Mouse (Mus musculus) lung, embryonic 14.5 days (tissue): ENCODE results near the gene 4930505A04Rik. TPM values are rescaled to one million over a fixed set of nuclear protein-coding genes. Genes with fewer than 3 reads are reported as not detected.

ENCODE experiments used
- ATAC-seq: fragments of 200-750 bp; cut with Nextera tagmentation; 2 replicates; pipeline ENCODE4 v1.8.0; 2017; ENCODE audit warnings: mild to moderate bottlenecking, moderate TSS enrichment, moderate library complexity; ENCODE audit not compliant: insufficient read depth
- DNase-seq: peaks from one replicate; pipeline ENCODE4 v3.0.0-alpha.2; 2015
- H3K27ac ChIP-seq: fragments of 300-500 bp; sonication (generic); 2 replicates; pipeline ENCODE4 v1.5.1; 2014; ENCODE audit warnings: low read depth, mild to moderate bottlenecking, moderate library complexity
- H3K27me3 ChIP-seq: fragments of 300-500 bp; sonication (generic); 2 replicates; pipeline ENCODE4 v1.6.1; 2014; ENCODE audit warnings: low read length, control low read depth; ENCODE audit not compliant: insufficient read depth
- H3K36me3 ChIP-seq: fragments of 300-500 bp; sonication (generic); 2 replicates; pipeline ENCODE4 v1.6.1; 2014; ENCODE audit warnings: control low read depth; ENCODE audit not compliant: insufficient read depth
- H3K4me1 ChIP-seq: fragments of 300-500 bp; sonication (generic); 2 replicates; pipeline ENCODE4 v1.6.1; 2014; ENCODE audit warnings: antibody characterized with exemption, control low read depth; ENCODE audit not compliant: insufficient read depth
- H3K4me2 ChIP-seq: fragments of 300-500 bp; sonication (generic); 2 replicates; pipeline ENCODE4 v1.6.1; 2014; ENCODE audit warnings: mild to moderate bottlenecking
- H3K4me3 ChIP-seq: fragments of 300-500 bp; sonication (generic); 2 replicates; pipeline ENCODE4 v1.5.1; 2014; ENCODE audit warnings: low read depth, low read length
- H3K9ac ChIP-seq: fragments of 300-500 bp; sonication (generic); 2 replicates; pipeline ENCODE4 v1.6.1; 2014
- H3K9me3 ChIP-seq: fragments of 300-500 bp; sonication (generic); 2 replicates; pipeline ENCODE4 v1.6.1; 2016; ENCODE audit warnings: low read depth, low read length, control low read depth
- CTCF ChIP-seq: IDR thresholded peaks from 2 replicates; pipeline ENCODE4 v1.5.1; 2016; ENCODE audit warnings: antibody characterized with exemption, low read depth
- WGBS: fragments of 180-500 bp; shearing (Covaris S2); extraction: QIAGEN DNeasy Blood & Tissue Kit; methylation state at CpG from one replicate; pipeline ENCODE4 v1.1.7; 2014; 5-methylcytosine and 5-hydroxymethylcytosine counted together
- polyA plus RNA-seq: library from polyadenylated mRNA; unstranded; fragments of >200 nt; fragmentation: Nextera tagmentation; extraction: Ambion mirVana; gene quantifications from 2 replicates; pipeline ENCODE4 v1.2.1, GENCODE M21; 2014

Gene 4930505A04Rik
- 0.22 TPM in 1 of 2 replicates, not detected in the other for polyA plus RNA-seq

DNA sequence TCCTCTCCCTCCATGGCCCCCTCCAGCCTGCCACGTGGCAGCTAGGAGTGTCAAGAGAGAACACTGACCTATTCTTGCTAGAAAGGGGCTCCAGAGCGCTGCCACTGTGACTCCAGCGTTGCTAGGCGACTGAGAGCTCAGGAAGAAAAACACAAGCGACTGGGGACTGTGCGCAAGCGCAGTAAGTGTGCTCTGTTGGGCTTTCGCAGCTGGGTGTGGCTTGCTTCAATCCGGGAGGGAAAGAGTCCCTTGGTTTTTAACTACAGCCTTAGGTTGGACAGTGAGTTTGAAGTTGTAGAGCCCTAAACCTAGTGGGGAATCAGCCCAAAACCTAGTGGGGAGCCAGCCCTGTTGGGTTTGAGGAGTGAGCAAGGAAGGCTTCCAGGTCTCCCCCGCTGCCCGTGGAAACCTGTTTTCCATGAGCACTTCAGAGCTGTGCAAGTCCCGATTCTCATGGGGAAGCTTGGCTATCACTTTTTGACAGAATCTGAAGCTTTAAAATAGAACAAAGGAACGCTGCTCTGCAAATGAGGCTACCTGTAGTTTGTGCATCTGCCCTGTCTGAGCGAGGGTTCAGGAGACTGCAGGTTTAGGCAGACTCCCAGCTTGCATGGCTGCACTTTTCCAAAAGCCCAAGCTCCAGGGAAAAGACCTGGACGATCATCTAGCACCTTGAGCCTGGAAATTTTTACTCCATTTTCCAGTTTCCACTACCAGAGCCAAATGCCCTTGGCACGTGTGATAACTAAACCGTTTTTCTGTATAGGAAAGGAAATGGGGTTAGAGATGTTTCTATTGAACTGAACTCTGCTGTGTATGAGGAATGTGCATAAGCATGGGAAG is at the start of gene 4930505A04Rik:
Gene 4930505A04Rik, minus strand, starts transcription at position 77 of the 843 bp plus-strand sequence.
- Histone ChIP-seq H3K9ac (peak within 1 kb of the TSS; percentile 59), H3K4me2 (peak within 1 kb of the TSS; percentile 82), H3K4me1 (0 out of 2 replicates have a peak, but pooled peaks cover 5% of the 10 kb centered on the region), H3K36me3 (no peaks in the 10 kb centered on the region), H3K27ac (peak within 1 kb of the TSS; percentile 86), H3K9me3 (no peaks in the 10 kb centered on the region), H3K4me3 (peak within 1 kb of the TSS; percentile 44), H3K27me3 (no peaks in the 10 kb centered on the region)
- TF ChIP-seq CTCF, result no peak
- ATAC-seq (peak; percentile 98), DNase-seq (peak; percentile 98)
- 4% methylated on average over 17 of the region's 17 CpGs for WGBS

DNA sequence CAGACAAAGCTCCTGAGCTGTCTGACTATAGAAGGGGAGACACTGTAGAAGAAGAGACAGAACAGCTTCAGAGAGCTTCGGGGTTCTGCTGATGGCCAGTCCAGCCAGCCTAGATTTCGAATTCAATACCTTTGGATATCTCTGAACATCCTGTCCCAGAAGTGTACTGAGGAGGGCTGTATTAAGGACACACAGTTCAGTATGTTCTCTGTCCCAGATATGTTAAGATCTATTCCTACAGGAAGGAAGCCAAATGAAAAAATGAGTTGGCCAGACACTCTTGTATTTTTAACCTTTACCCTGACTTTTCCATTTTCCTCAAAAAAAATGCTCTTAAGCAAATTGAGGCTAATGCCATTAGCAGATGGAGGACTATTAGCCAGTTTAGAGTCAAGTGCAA is 45.5 kb upstream of the 4930505A04Rik start:
- 87% methylated on average over 2 of the region's 2 CpGs for WGBS

GRCm38 (mm10) chr11:30508178-30508577 is 36.6 kb upstream of the 4930505A04Rik start:
- no peak for TF ChIP-seq CTCF
- no peaks in the 10 kb centered on the region for H3K4me1 ChIP-seq

More for the DNA sequence above, 45.5 kb upstream of the 4930505A04Rik start:
- no peak overlapping the region for H3K4me2 ChIP-seq
- DNase-seq (no peak), ATAC-seq (no peak)
- no peak overlapping the region for H3K4me3 ChIP-seq
- no peak overlapping the region for H3K27ac ChIP-seq
- H3K4me1 ChIP-seq, result no peaks in the 10 kb centered on the region
- H3K9ac ChIP-seq, result no peak overlapping the region
- no peak for TF ChIP-seq CTCF
- H3K9me3 ChIP-seq, result no peaks in the 10 kb centered on the region
- H3K36me3 ChIP-seq, result no peaks in the 10 kb centered on the region
- H3K27me3 ChIP-seq, result no peaks in the 10 kb centered on the region

GRCm38 (mm10) chr11:30498738-30499355 is 27.2 kb upstream of the 4930505A04Rik start:
- TF ChIP-seq CTCF, result no peak
- Histone ChIP-seq H3K36me3 (no peaks in the 10 kb centered on the region), H3K9me3 (no peaks in the 10 kb centered on the region), H3K4me3 (no peak overlapping the region), H3K4me2 (no peak overlapping the region), H3K9ac (no peak overlapping the region), H3K27me3 (no peaks in the 10 kb centered on the region), H3K27ac (no peak overlapping the region), H3K4me1 (no peaks in the 10 kb centered on the region)
- DNase-seq (peak; percentile 7), ATAC-seq (no peak; the same call in 1 of the 2 replicates)
- 33% methylated on average over 3 of the region's 3 CpGs for WGBS

More at GRCm38 (mm10) chr11:30508178-30508577, 36.6 kb upstream of the 4930505A04Rik start:
- no peak for DNase-seq
- ATAC-seq, result no peak
- Histone ChIP-seq H3K4me3 (no peak overlapping the region), H3K36me3 (no peaks in the 10 kb centered on the region), H3K27ac (no peak overlapping the region), H3K27me3 (no peaks in the 10 kb centered on the region), H3K9me3 (no peaks in the 10 kb centered on the region), H3K4me2 (no peak overlapping the region), H3K9ac (no peak overlapping the region)
- 87% methylated on average over 4 of the region's 4 CpGs for WGBS

DNA sequence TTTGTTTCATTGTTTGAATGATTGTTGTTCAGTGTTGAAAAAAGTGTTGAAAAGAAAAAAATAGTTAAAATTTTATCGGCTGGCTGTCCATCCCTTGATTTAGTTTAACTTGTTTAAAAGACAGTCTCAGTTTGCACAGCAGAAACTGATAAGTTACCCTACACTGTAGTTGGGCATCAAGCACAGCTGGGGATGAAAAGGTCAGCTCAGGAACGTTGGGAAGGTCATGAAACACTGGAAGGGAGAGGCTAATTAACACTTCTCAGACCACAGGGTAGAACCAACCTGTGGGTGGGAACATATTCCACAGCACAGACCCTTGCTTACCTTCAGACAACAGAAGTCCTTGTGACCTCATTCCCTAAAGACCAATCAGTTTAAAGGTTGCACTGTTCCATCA is 25.5 kb upstream of the 4930505A04Rik start:
- Histone ChIP-seq H3K4me2 (no peak overlapping the region), H3K27ac (no peak overlapping the region), H3K4me3 (no peak overlapping the region), H3K27me3 (no peaks in the 10 kb centered on the region), H3K36me3 (no peaks in the 10 kb centered on the region), H3K9ac (no peak overlapping the region), H3K4me1 (no peaks in the 10 kb centered on the region), H3K9me3 (no peaks in the 10 kb centered on the region)
- ATAC-seq, result no peak
- DNase-seq, result no peak
- no peak for TF ChIP-seq CTCF
- 52% methylated on average over 2 of the region's 2 CpGs for WGBS

DNA sequence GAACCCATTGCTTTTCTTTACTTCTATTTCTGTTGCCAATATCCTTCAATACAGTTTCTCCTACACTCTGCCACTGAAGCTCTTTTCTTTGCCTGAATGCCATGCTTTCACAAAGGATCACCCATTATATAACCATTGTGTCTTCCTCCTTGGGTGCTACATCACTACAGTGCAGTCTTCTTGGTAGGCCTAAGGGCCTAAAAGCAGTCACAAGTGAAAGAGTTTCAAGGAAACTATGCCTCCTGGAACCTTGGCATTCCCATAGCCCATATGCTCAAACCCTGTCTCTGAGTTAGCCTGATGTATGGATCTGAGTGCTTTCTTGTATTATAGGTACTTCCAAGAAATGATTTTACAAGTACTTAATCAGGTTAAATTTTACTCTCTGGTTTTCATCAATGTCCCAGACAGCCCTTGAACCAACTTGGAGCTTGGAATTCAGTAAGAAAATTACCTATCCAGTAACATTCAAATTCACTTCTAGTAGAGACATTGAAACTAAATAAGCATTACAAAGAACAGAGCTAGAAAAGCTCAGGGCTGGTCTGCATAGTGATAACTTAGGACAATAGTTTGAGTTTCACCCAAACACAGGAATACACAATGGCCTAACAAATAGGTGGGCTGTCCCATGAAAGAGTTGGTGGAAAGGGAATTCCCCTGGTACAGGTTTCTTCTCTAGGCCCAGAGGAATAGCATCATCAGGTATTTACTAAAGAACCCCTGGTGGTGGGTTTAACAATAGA is 20.1 kb upstream of the 4930505A04Rik start:
- no peak for DNase-seq
- no peak for TF ChIP-seq CTCF
- H3K4me1 ChIP-seq, result no peaks in the 10 kb centered on the region
- H3K4me3 ChIP-seq, result no peak overlapping the region
- no peaks in the 10 kb centered on the region for H3K27me3 ChIP-seq
- H3K36me3 ChIP-seq, result no peaks in the 10 kb centered on the region
- H3K9me3 ChIP-seq, result no peaks in the 10 kb centered on the region
- no peak overlapping the region for H3K9ac ChIP-seq
- H3K4me2 ChIP-seq, result no peak overlapping the region
- no peak for ATAC-seq
- no peak overlapping the region for H3K27ac ChIP-seq

DNA sequence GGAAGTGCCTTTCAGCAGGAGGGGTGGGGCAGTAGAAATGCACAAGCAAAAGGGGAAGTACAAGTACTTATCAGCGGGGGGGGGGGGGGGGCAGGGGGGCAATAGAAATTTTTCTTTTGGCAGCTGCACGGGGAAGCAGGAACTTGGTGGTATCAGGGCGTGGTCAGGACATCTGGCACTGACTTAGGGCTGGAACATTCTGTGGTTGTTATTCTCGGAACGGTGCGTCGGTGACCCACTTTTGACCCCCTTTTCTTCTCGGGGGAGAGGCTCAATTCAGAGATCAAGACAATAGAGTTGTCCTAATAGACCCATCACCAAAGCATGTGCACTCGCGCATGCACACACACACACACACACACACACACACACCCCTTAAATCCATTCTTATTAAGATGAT is 16.6 kb upstream of the 4930505A04Rik start:
- no peak overlapping the region for H3K4me2 ChIP-seq
- H3K4me3 ChIP-seq, result no peak overlapping the region
- DNase-seq (no peak), ATAC-seq (no peak)
- no peaks in the 10 kb centered on the region for H3K36me3 ChIP-seq
- no peak overlapping the region for H3K9ac ChIP-seq
- no peaks in the 10 kb centered on the region for H3K4me1 ChIP-seq
- no peak for TF ChIP-seq CTCF
- WGBS, result 71% methylated on average over 10 of the region's 10 CpGs
- no peak overlapping the region for H3K27ac ChIP-seq
- no peaks in the 10 kb centered on the region for H3K9me3 ChIP-seq
- H3K27me3 ChIP-seq, result no peaks in the 10 kb centered on the region
